Mouse (Mus musculus): ENCODE measurements around the gene Zfhx3. TPM values are rescaled to one million over a fixed set of nuclear protein-coding genes. Genes with fewer than 3 reads are reported as not detected.

The Zfhx3 gene
- polyA plus RNA-seq, 1 experiment from 2014 or later: 44.7 TPM

DNA sequence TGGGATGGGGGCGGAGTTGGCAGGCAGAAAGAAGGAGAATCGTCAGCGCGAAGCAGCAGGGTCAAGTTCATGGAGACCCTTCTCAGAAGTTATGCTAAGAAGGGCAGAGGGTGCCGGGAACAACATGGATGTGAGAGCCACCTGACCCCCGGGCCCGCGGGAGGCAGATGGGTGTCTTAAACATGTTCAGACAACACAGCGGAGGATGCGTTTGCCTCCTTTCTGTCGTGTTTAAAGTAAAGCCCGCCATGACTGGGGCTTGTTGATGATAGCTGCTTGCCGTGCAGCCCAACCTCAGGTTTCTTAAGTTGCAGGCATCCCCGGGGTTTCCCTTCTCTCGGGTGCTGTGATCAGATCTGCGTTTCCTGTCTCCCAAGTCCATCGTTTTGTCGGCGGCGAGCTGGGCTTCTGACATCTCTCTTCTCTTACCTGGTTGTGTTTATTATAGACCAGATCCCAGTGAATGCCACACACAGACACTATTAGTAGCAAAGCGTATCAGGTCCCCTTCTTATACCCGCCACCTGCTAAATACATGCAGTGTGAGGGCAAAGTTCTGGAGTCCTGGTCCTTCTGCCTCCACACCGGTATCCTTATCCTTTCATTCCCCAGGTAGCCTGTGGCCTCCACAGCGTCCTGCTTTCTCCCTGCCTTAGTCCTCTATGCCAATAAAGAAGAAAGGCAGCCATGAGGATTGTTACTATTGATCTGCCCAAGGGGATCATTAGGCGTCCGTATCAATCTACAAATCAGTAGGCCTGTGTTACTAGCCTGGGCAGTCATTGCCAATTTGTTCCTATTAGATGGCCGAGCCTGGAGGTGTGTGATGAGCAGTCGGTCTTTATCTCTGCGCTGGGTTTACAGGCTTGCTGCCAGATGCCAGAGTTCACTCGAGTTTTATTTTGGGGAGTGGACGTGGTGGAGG lies 2.5 kb downstream of the Zfhx3 start:
- Histone ChIP-seq H3K4me3 (ENCODE audit: low read depth, low read length) (peak overlapping the region; percentile 11), H3K9me3 (replicated peaks; ENCODE audit: control insufficient read depth, low read length, poor library complexity, severe bottlenecking) (no peaks in the 10 kb centered on the region), H3K4me2 (ENCODE audit: low read length) (peak overlapping the region; percentile 48), H3K27me3 (ENCODE audit: control insufficient read depth, insufficient read depth, low read depth, low read length) (no peaks in the 10 kb centered on the region), H3K4me1 (ENCODE audit: control insufficient read depth, insufficient read depth, low read length) (peaks cover 42% of the 10 kb centered on the region), H3K9ac (ENCODE audit: low read depth, low read length) (peak overlapping the region; percentile 45), H3K36me3 (ENCODE audit: control insufficient read depth, insufficient read depth, low read length) (no peaks in the 10 kb centered on the region), H3K27ac (ENCODE audit: low read length) (peak overlapping the region; percentile 95)
- 13% methylated on average over 31 of the region's 31 CpGs for WGBS
- ATAC-seq: no peak

DNA sequence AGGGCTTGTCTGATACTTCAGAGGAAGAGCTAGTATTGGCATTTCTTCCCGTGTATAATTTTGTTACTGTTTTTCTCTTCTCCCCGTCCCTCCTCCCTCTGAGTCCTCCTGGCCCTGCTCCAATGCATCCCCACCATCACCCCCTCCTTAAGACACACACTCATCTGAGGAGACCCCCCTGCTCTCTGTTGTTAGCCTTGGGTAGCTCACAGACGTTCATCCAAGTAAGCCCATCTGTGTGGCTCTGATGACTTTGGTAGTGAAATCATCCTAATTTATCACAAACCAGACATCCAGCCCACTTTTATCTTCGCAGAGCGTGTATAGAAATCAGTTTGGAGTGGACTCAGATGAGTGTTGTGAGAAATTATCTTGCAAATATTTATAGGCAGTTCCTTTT lies 4.4 kb downstream of the Zfhx3 start:
- no peak overlapping the region for H3K4me3 ChIP-seq (ENCODE audit: low read depth, low read length)
- H3K27me3 ChIP-seq (ENCODE audit: control insufficient read depth, insufficient read depth, low read depth, low read length): no peaks in the 10 kb centered on the region
- WGBS: 63% methylated on average over 5 of the region's 5 CpGs
- H3K9me3 ChIP-seq (replicated peaks; ENCODE audit: control insufficient read depth, low read length, poor library complexity, severe bottlenecking): no peaks in the 10 kb centered on the region
- ATAC-seq: no peak
- H3K9ac ChIP-seq (ENCODE audit: low read depth, low read length): no peak overlapping the region
- H3K36me3 ChIP-seq (ENCODE audit: control insufficient read depth, insufficient read depth, low read length): no peaks in the 10 kb centered on the region
- H3K4me1 ChIP-seq (ENCODE audit: control insufficient read depth, insufficient read depth, low read length): peaks cover 29% of the 10 kb centered on the region
- H3K27ac ChIP-seq (ENCODE audit: low read length): peak overlapping the region; percentile 58
- no peak overlapping the region for H3K4me2 ChIP-seq (ENCODE audit: low read length)

DNA sequence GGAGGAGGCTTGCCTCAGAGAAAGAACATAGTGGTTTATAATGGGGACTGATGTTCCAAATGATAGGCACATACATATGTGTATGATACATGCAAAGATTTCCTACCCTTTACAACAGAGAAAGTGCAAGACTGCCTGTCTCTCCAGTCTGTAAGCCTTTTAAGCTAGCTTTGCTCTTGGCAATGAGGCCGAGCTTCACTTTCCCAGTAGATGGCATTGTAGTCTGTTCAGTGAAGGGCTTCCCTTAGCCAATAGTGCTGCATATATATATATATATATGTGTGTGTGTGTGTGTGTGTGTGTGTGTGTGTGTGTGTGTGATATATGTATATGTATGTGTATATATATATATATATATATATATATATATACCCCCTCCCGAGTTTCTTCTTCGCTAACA lies 13.4 kb downstream of the Zfhx3 start:
- no peak for ATAC-seq
- Histone ChIP-seq H3K36me3 (ENCODE audit: control insufficient read depth, insufficient read depth, low read length) (no peaks in the 10 kb centered on the region), H3K9me3 (replicated peaks; ENCODE audit: control insufficient read depth, low read length, poor library complexity, severe bottlenecking) (no peaks in the 10 kb centered on the region), H3K4me1 (ENCODE audit: control insufficient read depth, insufficient read depth, low read length) (peaks cover 27% of the 10 kb centered on the region), H3K4me3 (ENCODE audit: low read depth, low read length) (no peak overlapping the region), H3K27ac (ENCODE audit: low read length) (peak overlapping the region; percentile 57; the same call in 1 of the 2 replicates), H3K27me3 (ENCODE audit: control insufficient read depth, insufficient read depth, low read depth, low read length) (no peaks in the 10 kb centered on the region), H3K4me2 (ENCODE audit: low read length) (no peak overlapping the region), H3K9ac (ENCODE audit: low read depth, low read length) (no peak overlapping the region)
- 55% methylated on average over 3 of the region's 3 CpGs for WGBS

DNA sequence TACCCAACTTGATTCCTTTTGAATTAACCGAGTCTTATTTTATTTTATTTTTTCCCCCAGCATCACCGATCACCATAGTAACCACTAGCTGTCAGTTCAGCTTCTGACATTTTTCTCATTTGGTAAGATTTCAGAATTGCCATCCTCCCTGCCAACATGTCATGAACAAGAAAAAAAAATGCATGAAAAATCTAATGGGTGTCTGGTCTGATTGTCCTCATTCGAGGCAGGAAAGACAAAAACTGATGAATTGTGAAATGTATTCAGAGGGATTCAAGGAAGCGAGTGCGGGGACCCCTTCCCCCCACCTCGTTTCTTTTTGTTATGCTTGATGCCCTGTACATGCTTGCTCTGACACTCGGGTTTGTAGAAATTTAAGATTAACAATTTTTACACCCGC lies 15.1 kb downstream of the Zfhx3 start:
- no peak overlapping the region for H3K4me2 ChIP-seq (ENCODE audit: low read length)
- peaks cover 26% of the 10 kb centered on the region for H3K4me1 ChIP-seq (ENCODE audit: control insufficient read depth, insufficient read depth, low read length)
- H3K9ac ChIP-seq (ENCODE audit: low read depth, low read length): no peak overlapping the region
- H3K27ac ChIP-seq (ENCODE audit: low read length): peak overlapping the region; percentile 79
- H3K27me3 ChIP-seq (ENCODE audit: control insufficient read depth, insufficient read depth, low read depth, low read length): no peaks in the 10 kb centered on the region
- no peaks in the 10 kb centered on the region for H3K36me3 ChIP-seq (ENCODE audit: control insufficient read depth, insufficient read depth, low read length)
- no peaks in the 10 kb centered on the region for H3K9me3 ChIP-seq (replicated peaks; ENCODE audit: control insufficient read depth, low read length, poor library complexity, severe bottlenecking)
- 30% methylated on average over 8 of the region's 8 CpGs for WGBS
- ATAC-seq: no peak; the same call in 1 of the 2 replicates
- no peak overlapping the region for H3K4me3 ChIP-seq (ENCODE audit: low read depth, low read length)

DNA sequence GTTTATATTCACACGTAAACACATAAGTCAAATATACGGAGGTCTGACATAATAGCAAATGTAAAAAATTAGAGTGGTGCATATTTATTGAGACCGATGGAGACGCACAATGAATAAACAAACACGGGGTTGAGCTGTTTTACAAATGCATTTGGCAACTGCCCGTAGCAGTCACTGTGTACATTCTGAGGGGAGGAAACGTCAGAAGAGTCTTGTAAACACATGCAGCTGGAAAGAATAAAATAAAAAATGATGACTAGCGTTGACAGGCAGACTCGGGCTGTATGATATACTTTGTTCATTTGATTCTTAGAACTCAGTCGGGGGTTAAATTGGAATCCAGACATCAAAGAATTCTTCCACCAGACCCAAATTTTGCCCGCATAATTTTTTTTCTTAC lies 18.0 kb downstream of the Zfhx3 start:
- no peaks in the 10 kb centered on the region for H3K36me3 ChIP-seq (ENCODE audit: control insufficient read depth, insufficient read depth, low read length)
- 41% methylated on average over 11 of the region's 11 CpGs for WGBS
- no peak for ATAC-seq
- peak overlapping the region; percentile 48; the same call in 1 of the 2 replicates for H3K9ac ChIP-seq (ENCODE audit: low read depth, low read length)
- H3K9me3 ChIP-seq (replicated peaks; ENCODE audit: control insufficient read depth, low read length, poor library complexity, severe bottlenecking): no peaks in the 10 kb centered on the region
- H3K4me2 ChIP-seq (ENCODE audit: low read length): peak overlapping the region; percentile 35; the same call in 1 of the 2 replicates
- H3K27ac ChIP-seq (ENCODE audit: low read length): peak overlapping the region; percentile 83
- H3K4me1 ChIP-seq (ENCODE audit: control insufficient read depth, insufficient read depth, low read length): peaks cover 26% of the 10 kb centered on the region
- no peaks in the 10 kb centered on the region for H3K27me3 ChIP-seq (ENCODE audit: control insufficient read depth, insufficient read depth, low read depth, low read length)
- H3K4me3 ChIP-seq (ENCODE audit: low read depth, low read length): no peak overlapping the region

DNA sequence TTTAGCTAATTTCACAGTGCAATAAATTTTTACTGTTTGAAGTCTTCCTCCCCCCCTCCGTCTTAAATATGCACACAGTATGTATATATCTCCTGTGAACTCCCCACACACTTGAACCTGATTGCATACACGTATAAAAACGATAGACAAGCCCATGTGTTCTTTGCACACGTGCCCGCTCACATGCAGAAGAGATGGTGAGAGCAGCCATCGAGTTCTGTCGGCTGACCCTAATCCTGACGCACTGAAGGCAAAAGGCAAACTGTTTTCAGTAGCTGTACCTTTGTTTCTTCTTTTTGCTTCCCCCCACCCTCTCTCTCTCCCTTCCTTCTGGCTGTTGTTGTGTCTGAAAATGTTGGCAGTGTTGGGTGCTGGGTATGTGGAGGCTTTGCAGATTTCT lies 18.4 kb downstream of the Zfhx3 start:
- Histone ChIP-seq H3K27me3 (ENCODE audit: control insufficient read depth, insufficient read depth, low read depth, low read length) (no peaks in the 10 kb centered on the region), H3K36me3 (ENCODE audit: control insufficient read depth, insufficient read depth, low read length) (no peaks in the 10 kb centered on the region), H3K9ac (ENCODE audit: low read depth, low read length) (peak overlapping the region; percentile 39; the same call in 1 of the 2 replicates), H3K4me2 (ENCODE audit: low read length) (peak overlapping the region; percentile 35), H3K27ac (ENCODE audit: low read length) (peak overlapping the region; percentile 83), H3K4me1 (ENCODE audit: control insufficient read depth, insufficient read depth, low read length) (peaks cover 26% of the 10 kb centered on the region), H3K9me3 (replicated peaks; ENCODE audit: control insufficient read depth, low read length, poor library complexity, severe bottlenecking) (no peaks in the 10 kb centered on the region), H3K4me3 (ENCODE audit: low read depth, low read length) (no peak overlapping the region)
- WGBS: 45% methylated on average over 8 of the region's 8 CpGs
- 0 out of 2 replicates have a peak, but pooled peaks have one; percentile 42 for ATAC-seq

DNA sequence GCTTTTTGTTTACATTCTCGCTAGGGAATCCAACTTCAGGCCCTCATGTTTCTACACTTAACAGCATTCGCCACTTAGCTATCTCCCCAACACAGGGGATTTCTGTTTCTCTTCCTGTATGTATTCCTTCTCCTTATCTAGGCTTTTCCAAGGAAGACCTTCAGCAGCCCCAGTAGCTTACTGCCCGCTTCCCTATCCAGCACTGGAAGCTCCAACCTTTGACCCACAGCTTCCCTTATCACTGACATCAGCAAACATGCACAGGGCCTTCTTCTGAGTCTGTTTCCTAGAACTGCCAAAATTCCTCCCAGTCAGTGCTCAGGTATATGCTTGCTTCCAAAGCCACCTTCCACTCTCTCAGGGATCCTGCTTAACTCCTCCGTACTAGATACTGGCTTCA lies 29.8 kb downstream of the Zfhx3 start:
- no peaks in the 10 kb centered on the region for H3K36me3 ChIP-seq (ENCODE audit: control insufficient read depth, insufficient read depth, low read length)
- no peak overlapping the region for H3K27ac ChIP-seq (ENCODE audit: low read length)
- no peak overlapping the region for H3K4me3 ChIP-seq (ENCODE audit: low read depth, low read length)
- H3K4me1 ChIP-seq (ENCODE audit: control insufficient read depth, insufficient read depth, low read length): no peaks in the 10 kb centered on the region
- H3K9me3 ChIP-seq (replicated peaks; ENCODE audit: control insufficient read depth, low read length, poor library complexity, severe bottlenecking): no peaks in the 10 kb centered on the region
- no peak overlapping the region for H3K4me2 ChIP-seq (ENCODE audit: low read length)
- no peaks in the 10 kb centered on the region for H3K27me3 ChIP-seq (ENCODE audit: control insufficient read depth, insufficient read depth, low read depth, low read length)
- 83% methylated on average over 4 of the region's 4 CpGs for WGBS
- no peak overlapping the region for H3K9ac ChIP-seq (ENCODE audit: low read depth, low read length)
- no peak for ATAC-seq

DNA sequence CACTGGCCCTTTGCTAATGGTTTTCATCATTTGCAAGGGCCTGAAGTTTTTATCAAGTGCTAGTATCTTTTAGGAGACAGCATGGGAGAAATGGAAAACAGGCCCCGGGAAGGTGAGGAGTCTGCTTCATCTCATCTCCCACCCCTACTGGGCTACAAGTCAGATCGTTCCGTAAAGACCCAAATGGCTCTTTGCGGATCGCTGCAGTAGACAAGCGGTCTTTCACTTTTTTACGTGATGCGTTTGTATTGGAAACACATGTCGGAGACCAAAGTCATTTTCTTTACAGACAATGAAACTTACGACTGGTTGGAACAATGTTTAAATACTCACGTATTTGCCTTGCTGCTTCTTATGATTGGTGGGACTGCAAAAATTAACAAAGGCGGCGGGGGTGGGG lies 32.0 kb downstream of the Zfhx3 start:
- H3K36me3 ChIP-seq (ENCODE audit: control insufficient read depth, insufficient read depth, low read length): no peaks in the 10 kb centered on the region
- H3K4me3 ChIP-seq (ENCODE audit: low read depth, low read length): no peak overlapping the region
- no peaks in the 10 kb centered on the region for H3K4me1 ChIP-seq (ENCODE audit: control insufficient read depth, insufficient read depth, low read length)
- H3K9me3 ChIP-seq (replicated peaks; ENCODE audit: control insufficient read depth, low read length, poor library complexity, severe bottlenecking): no peaks in the 10 kb centered on the region
- no peak overlapping the region for H3K4me2 ChIP-seq (ENCODE audit: low read length)
- no peak for ATAC-seq
- no peaks in the 10 kb centered on the region for H3K27me3 ChIP-seq (ENCODE audit: control insufficient read depth, insufficient read depth, low read depth, low read length)
- H3K9ac ChIP-seq (ENCODE audit: low read depth, low read length): no peak overlapping the region
- WGBS: 83% methylated on average over 13 of the region's 13 CpGs
- no peak overlapping the region for H3K27ac ChIP-seq (ENCODE audit: low read length)

DNA sequence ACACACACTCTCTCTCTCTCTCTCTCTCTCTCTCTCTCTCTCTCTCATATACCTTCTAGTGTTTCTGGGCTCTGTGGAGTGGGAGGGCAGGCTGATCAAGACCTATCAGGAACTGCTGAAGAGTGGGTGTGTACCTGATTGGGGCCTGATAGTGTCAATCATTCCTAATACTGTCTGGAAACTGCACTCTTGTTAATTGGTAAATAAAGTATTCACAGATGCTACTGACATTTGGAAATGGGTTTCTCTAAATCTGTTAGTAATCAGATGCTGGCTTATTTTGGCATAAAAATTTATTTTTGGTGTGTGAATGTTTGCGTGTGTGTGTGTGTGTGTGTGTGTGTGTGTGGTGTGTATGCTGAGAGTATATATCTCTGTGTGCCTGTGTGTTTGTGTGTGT lies 35.8 kb downstream of the Zfhx3 start:
- Histone ChIP-seq H3K4me1 (ENCODE audit: control insufficient read depth, insufficient read depth, low read length) (peaks cover 6% of the 10 kb centered on the region), H3K9ac (ENCODE audit: low read depth, low read length) (no peak overlapping the region), H3K4me2 (ENCODE audit: low read length) (no peak overlapping the region), H3K36me3 (ENCODE audit: control insufficient read depth, insufficient read depth, low read length) (no peaks in the 10 kb centered on the region), H3K4me3 (ENCODE audit: low read depth, low read length) (no peak overlapping the region), H3K27me3 (ENCODE audit: control insufficient read depth, insufficient read depth, low read depth, low read length) (no peaks in the 10 kb centered on the region), H3K9me3 (replicated peaks; ENCODE audit: control insufficient read depth, low read length, poor library complexity, severe bottlenecking) (no peaks in the 10 kb centered on the region), H3K27ac (ENCODE audit: low read length) (no peak overlapping the region)
- no peak for ATAC-seq
- WGBS: 92% methylated on average over 1 of the region's 1 CpGs

Measured in midbrain, embryonic 16.5 days (tissue).